Mouse (Mus musculus): ENCODE measurements around the gene Ugcg.
A peak's percentile ranks its signal among the peaks of the same experiment; 100 is the strongest.

Ugcg gene

GRCm38 (mm10) chr4:59189546-59190237 lies 635 bp downstream of the Ugcg start:
- peak; percentile 41 to 76 for DNase-seq (ENCODE audit: low spot score in 2 of 2)

GRCm38 (mm10) chr4:59190650-59191424 lies 1.8 kb downstream of the Ugcg start:
- peak in 1 of 2 experiments; percentile 58 for DNase-seq (ENCODE audit: low spot score in 2 of 2)

- peak in 1 of 2 experiments; percentile 57 for DNase-seq (ENCODE audit: low spot score in 2 of 2)
Observed at GRCm38 (mm10) chr4:59194731-59195496, 5.9 kb downstream of the Ugcg start.

GRCm38 (mm10) chr4:59196346-59197077 lies 7.5 kb downstream of the Ugcg start:
- DNase-seq (ENCODE audit: low spot score in 2 of 2), result peak; percentile 31 to 65

- peak in 1 of 2 experiments; percentile 58 for DNase-seq (ENCODE audit: low spot score in 2 of 2)
Observed at GRCm38 (mm10) chr4:59197078-59197424, 8.0 kb downstream of the Ugcg start.

GRCm38 (mm10) chr4:59197462-59197861 lies 8.4 kb downstream of the Ugcg start:
- no peak for DNase-seq (ENCODE audit: low spot score in 2 of 2)

GRCm38 (mm10) chr4:59199341-59199740 lies 10.3 kb downstream of the Ugcg start:
- DNase-seq (ENCODE audit: low spot score in 2 of 2), result peak; percentile 68 to 80

- DNase-seq (ENCODE audit: low spot score in 2 of 2), result no peak
Observed at GRCm38 (mm10) chr4:59199805-59200204, 10.7 kb downstream of the Ugcg start.

GRCm38 (mm10) chr4:59200636-59201035 lies 11.6 kb downstream of the Ugcg start:
- no peak for DNase-seq (ENCODE audit: low spot score in 2 of 2)

- DNase-seq (ENCODE audit: low spot score in 2 of 2), result no peak
Observed at GRCm38 (mm10) chr4:59204616-59205015, 15.6 kb downstream of the Ugcg start.

- peak in 1 of 2 experiments; percentile 65 for DNase-seq (ENCODE audit: low spot score in 2 of 2)
Observed at GRCm38 (mm10) chr4:59205758-59206340, 16.8 kb downstream of the Ugcg start.

- DNase-seq (ENCODE audit: low spot score in 2 of 2), result peak in 1 of 2 experiments; percentile 46
Observed at GRCm38 (mm10) chr4:59206600-59206999, 17.5 kb downstream of the Ugcg start.

- peak in 1 of 2 experiments; percentile 50 for DNase-seq (ENCODE audit: low spot score in 2 of 2)
Observed at GRCm38 (mm10) chr4:59208607-59209006, 19.6 kb downstream of the Ugcg start.

- DNase-seq (ENCODE audit: low spot score in 2 of 2), result peak in 1 of 2 experiments; percentile 51
Observed at GRCm38 (mm10) chr4:59211181-59211580, 22.1 kb downstream of the Ugcg start.

GRCm38 (mm10) chr4:59213833-59214232 lies 24.8 kb downstream of the Ugcg start:
- DNase-seq (ENCODE audit: low spot score in 2 of 2), result no peak

- DNase-seq (ENCODE audit: low spot score in 2 of 2), result no peak
Observed at GRCm38 (mm10) chr4:59214695-59215094, 25.6 kb downstream of the Ugcg start.

- no peak for DNase-seq (ENCODE audit: low spot score in 2 of 2)
Observed at GRCm38 (mm10) chr4:59215585-59215984, 26.5 kb downstream of the Ugcg start.

- no peak for DNase-seq (ENCODE audit: low spot score in 2 of 2)
Observed at GRCm38 (mm10) chr4:59217101-59217500, 28.0 kb downstream of the Ugcg start.

- DNase-seq (ENCODE audit: low spot score in 2 of 2), result no peak
Observed at GRCm38 (mm10) chr4:59218154-59218553, 29.1 kb downstream of the Ugcg start.

GRCm38 (mm10) chr4:59222226-59222625 lies 33.2 kb downstream of the Ugcg start:
- DNase-seq (ENCODE audit: low spot score in 2 of 2), result no peak

- DNase-seq (ENCODE audit: low spot score in 2 of 2), result no peak
Observed at GRCm38 (mm10) chr4:59223055-59223615, 34.1 kb downstream of the Ugcg start.
